Mouse (Mus musculus) bone marrow, adult 2 months (tissue): Measurements from ENCODE around the gene Atxn1l. TPM values are rescaled to one million over a fixed set of nuclear protein-coding genes. Genes with fewer than 3 reads are reported as not detected.
"Not testable (repeated sequence)": the region's sequence is repeated elsewhere in the genome, so short reads cannot be mapped to it uniquely, and the experiment has no call there.

Experiments
- H3K27ac ChIP-seq: fragments of 200-500 bp; 2 replicates; pipeline ENCODE4 v1.5.1; 2012; ENCODE audit warnings: low read depth, mild to moderate bottlenecking, control low read depth, inconsistent platforms, low read length; ENCODE audit not compliant: control insufficient read depth, poor library complexity, insufficient read depth
- H3K4me1 ChIP-seq: fragments of 200-500 bp; 2 replicates; pipeline ENCODE4 v1.6.1; 2011; ENCODE audit warnings: low read length; ENCODE audit not compliant: control insufficient read depth, insufficient read depth
- H3K4me3 ChIP-seq: fragments of 200-500 bp; replicated peaks from 2 replicates; pipeline ENCODE3; 2011; ENCODE audit warnings: mild to moderate bottlenecking, low read depth, low read length, control low read depth; ENCODE audit not compliant: control insufficient read depth
- CTCF ChIP-seq: fragments of 200-500 bp; IDR thresholded peaks from 2 replicates; pipeline ENCODE4 v1.5.1; 2011; ENCODE audit warnings: low read length, control low read depth; ENCODE audit not compliant: control insufficient read depth, insufficient read depth
- POLR2A ChIP-seq: fragments of 200-500 bp; IDR thresholded peaks from 2 replicates; pipeline ENCODE4 v1.6.1; 2011; ENCODE audit warnings: low read depth, mild to moderate bottlenecking, control low read depth, low read length, borderline replicate concordance; ENCODE audit not compliant: control insufficient read depth
- WGBS: fragments of 180-500 bp; shearing (Covaris S2); methylation state at CpG from one replicate; pipeline ENCODE4 v1.1.7; 2018; 5-methylcytosine and 5-hydroxymethylcytosine counted together
- polyA plus RNA-seq: library from polyadenylated mRNA; stranded (reverse); fragments of >200 nt; gene quantifications from 2 replicates; pipeline ENCODE4 v1.2.4, GENCODE M21; 2011; ENCODE audit warnings: low replicate concordance; ENCODE audit not compliant: missing spikeins, insufficient read depth, insufficient read length

Gene Atxn1l
- polyA plus RNA-seq, 1 experiment = 5.8 TPM

GRCm38 (mm10) chr8:109766081-109766480 lies 28.5 kb upstream of the Atxn1l start:
- H3K4me1 ChIP-seq = no peaks in the 10 kb centered on the region
- no peak overlapping the region for H3K27ac ChIP-seq

GRCm38 (mm10) chr8:109764031-109764430 lies 26.5 kb upstream of the Atxn1l start:
- no peaks in the 10 kb centered on the region for H3K4me1 ChIP-seq
- H3K27ac ChIP-seq = no peak overlapping the region
- 88% methylated on average over 6 of the region's 6 CpGs for WGBS
- TF ChIP-seq CTCF = no peak
- TF ChIP-seq POLR2A = no peak
- no peak overlapping the region for H3K4me3 ChIP-seq

More at GRCm38 (mm10) chr8:109766081-109766480, 28.5 kb upstream of the Atxn1l start:
- no peak overlapping the region for H3K4me3 ChIP-seq
- TF ChIP-seq CTCF (no peak), POLR2A (no peak)
- WGBS = 53% methylated on average over 7 of the region's 7 CpGs

GRCm38 (mm10) chr8:109760221-109760620 lies 22.7 kb upstream of the Atxn1l start:
- Histone ChIP-seq H3K4me1 (no peaks in the 10 kb centered on the region), H3K27ac (no peak overlapping the region), H3K4me3 (no peak overlapping the region)
- TF ChIP-seq CTCF (no peak), POLR2A (no peak)
- WGBS = 58% methylated on average over 1 of the region's 1 CpGs

GRCm38 (mm10) chr8:109759426-109759825 lies 21.9 kb upstream of the Atxn1l start:
- Histone ChIP-seq H3K27ac (no peak overlapping the region), H3K4me1 (no peaks in the 10 kb centered on the region), H3K4me3 (no peak overlapping the region)
- 85% methylated on average over 7 of the region's 7 CpGs for WGBS
- TF ChIP-seq POLR2A = no peak
- TF ChIP-seq CTCF = no peak

- TF ChIP-seq CTCF = no peak
- no peak for TF ChIP-seq POLR2A
- no peaks in the 10 kb centered on the region for H3K4me1 ChIP-seq
- no peak overlapping the region for H3K27ac ChIP-seq
- 65% methylated on average over 3 of the region's 3 CpGs for WGBS
- no peak overlapping the region for H3K4me3 ChIP-seq
Observed at GRCm38 (mm10) chr8:109756849-109757248, 19.3 kb upstream of the Atxn1l start.

GRCm38 (mm10) chr8:109755554-109755953 lies 18.0 kb upstream of the Atxn1l start:
- not testable (repeated sequence) for H3K4me3 ChIP-seq, H3K4me1 ChIP-seq, H3K27ac ChIP-seq
- WGBS = 55% methylated on average over 4 of the region's 4 CpGs

- TF ChIP-seq CTCF (no peak), POLR2A (no peak)
Observed at GRCm38 (mm10) chr8:109754696-109755095, 17.2 kb upstream of the Atxn1l start.

GRCm38 (mm10) chr8:109751731-109752485 lies 14.4 kb upstream of the Atxn1l start:
- TF ChIP-seq CTCF = no peak
- TF ChIP-seq POLR2A = no peak
- 79% methylated on average over 20 of the region's 20 CpGs for WGBS
- no peak overlapping the region for H3K27ac ChIP-seq
- peaks cover 3% of the 10 kb centered on the region; the same call in 1 of the 2 replicates for H3K4me1 ChIP-seq
- no peak overlapping the region for H3K4me3 ChIP-seq

More at GRCm38 (mm10) chr8:109754696-109755095, 17.2 kb upstream of the Atxn1l start:
- Histone ChIP-seq H3K4me1 (peaks cover 1% of the 10 kb centered on the region; the same call in 1 of the 2 replicates), H3K4me3 (no peak overlapping the region), H3K27ac (no peak overlapping the region)
- WGBS = 86% methylated on average over 8 of the region's 8 CpGs
